Mouse (Mus musculus): ENCODE results near the gene 1700025C18Rik. TPM values are rescaled to one million over a fixed set of nuclear protein-coding genes. Genes with fewer than 3 reads are reported as not detected.

Gene 1700025C18Rik
- polyA plus RNA-seq, 1 experiment, result not detected

GRCm38 (mm10) chr2:165055905-165056304 lies 34.6 kb downstream of the 1700025C18Rik start:
- no peaks in the 10 kb centered on the region for H3K27me3 ChIP-seq (replicated peaks; ENCODE audit: control insufficient read depth, insufficient read depth, low read length)
- DNase-seq, result peak; percentile 58
- H3K4me1 ChIP-seq (ENCODE audit: control insufficient read depth, insufficient read depth, low read length), result no peaks in the 10 kb centered on the region
- peak overlapping the region; percentile 42; the same call in 1 of the 2 replicates for H3K27ac ChIP-seq (ENCODE audit: insufficient read depth, low read depth, low read length)
- peak overlapping the region; percentile 48 for H3K4me3 ChIP-seq (ENCODE audit: insufficient read depth, low read depth, low read length)
- WGBS, result 5% methylated on average over 7 of the region's 7 CpGs
- H3K36me3 ChIP-seq (ENCODE audit: control insufficient read depth, insufficient read depth, low read length), result no peaks in the 10 kb centered on the region
- TF ChIP-seq CTCF (conservative IDR thresholded peaks at IDR 0.05; ENCODE audit: insufficient read depth, insufficient read length, low read depth, low read length) (no peak), POLR2A (IDR thresholded peaks at IDR 0.05; ENCODE audit: low read depth, low read length) (no peak)

DNA sequence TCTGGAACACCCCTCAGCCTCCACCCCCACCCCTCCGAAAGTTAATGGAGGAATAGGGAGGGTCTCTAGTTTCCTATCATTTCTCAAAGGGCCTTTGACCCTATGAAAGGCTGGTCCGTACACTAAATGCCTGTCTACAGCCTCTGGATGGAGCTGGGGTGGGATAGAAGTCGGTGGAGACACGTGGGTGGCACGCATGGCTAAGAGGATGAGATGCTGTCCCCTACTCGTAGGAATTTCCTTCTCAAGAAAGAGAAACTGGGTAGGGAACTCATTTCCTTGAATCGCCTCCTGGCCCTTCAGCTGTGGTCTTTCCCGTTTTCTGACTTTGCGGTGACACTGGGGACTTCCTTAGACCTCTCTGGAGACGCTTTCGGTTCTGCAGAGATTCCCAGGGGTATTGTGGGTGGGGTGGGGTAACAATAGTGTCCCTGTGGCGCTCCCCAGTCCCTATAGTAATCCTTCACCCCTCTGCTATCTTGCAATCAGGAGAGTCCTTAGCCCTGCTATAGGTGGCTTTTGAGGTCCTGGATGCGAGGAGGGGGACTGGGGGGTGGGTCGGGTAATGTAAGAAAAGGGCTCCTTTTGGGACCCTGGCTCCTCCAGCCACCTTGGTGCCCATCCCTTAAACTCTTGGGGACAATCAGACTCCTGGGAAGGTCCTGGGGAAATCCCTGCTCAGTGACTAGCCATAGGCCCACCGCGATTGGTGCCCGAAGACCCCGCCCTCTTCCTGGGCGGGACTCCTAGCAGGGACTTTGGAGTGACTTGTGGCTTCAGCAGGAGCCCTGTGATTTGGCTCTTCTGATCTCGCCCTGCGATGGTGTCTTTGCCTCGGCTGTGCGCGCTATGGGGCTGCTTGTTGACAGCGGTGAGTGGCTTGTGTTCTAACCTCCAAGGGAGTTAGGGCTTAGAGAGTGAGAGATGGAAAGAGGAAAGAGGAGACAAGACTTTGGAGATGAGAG lies 35.4 kb downstream of the 1700025C18Rik start, which contains the start of gene Cd40:
Gene Cd40 (plus strand): TSS at position 740 of the 965 bp plus-strand sequence.
- peak within 1 kb of the TSS; percentile 42; the same call in 1 of the 2 replicates for H3K27ac ChIP-seq (ENCODE audit: insufficient read depth, low read depth, low read length)
- DNase-seq, result peak; percentile 88
- 11% methylated on average over 25 of the region's 25 CpGs for WGBS
- H3K27me3 ChIP-seq (replicated peaks; ENCODE audit: control insufficient read depth, insufficient read depth, low read length), result no peaks in the 10 kb centered on the region
- TF ChIP-seq CTCF (conservative IDR thresholded peaks at IDR 0.05; ENCODE audit: insufficient read depth, insufficient read length, low read depth, low read length) (no peak), POLR2A (IDR thresholded peaks at IDR 0.05; ENCODE audit: low read depth, low read length) (peak; percentile 34)
- H3K4me3 ChIP-seq (ENCODE audit: insufficient read depth, low read depth, low read length), result peak within 1 kb of the TSS; percentile 48
- H3K4me1 ChIP-seq (ENCODE audit: control insufficient read depth, insufficient read depth, low read length), result no peaks in the 10 kb centered on the region
- H3K36me3 ChIP-seq (ENCODE audit: control insufficient read depth, insufficient read depth, low read length), result no peaks in the 10 kb centered on the region

- no peak for DNase-seq
- no peak overlapping the region for H3K27ac ChIP-seq (ENCODE audit: insufficient read depth, low read depth, low read length)
- H3K4me1 ChIP-seq (ENCODE audit: control insufficient read depth, insufficient read depth, low read length), result no peaks in the 10 kb centered on the region
- no peak overlapping the region for H3K4me3 ChIP-seq (ENCODE audit: insufficient read depth, low read depth, low read length)
- TF ChIP-seq POLR2A (IDR thresholded peaks at IDR 0.05; ENCODE audit: low read depth, low read length) (no peak), CTCF (conservative IDR thresholded peaks at IDR 0.05; ENCODE audit: insufficient read depth, insufficient read length, low read depth, low read length) (no peak)
- no peaks in the 10 kb centered on the region for H3K27me3 ChIP-seq (replicated peaks; ENCODE audit: control insufficient read depth, insufficient read depth, low read length)
- no peaks in the 10 kb centered on the region for H3K36me3 ChIP-seq (ENCODE audit: control insufficient read depth, insufficient read depth, low read length)
- WGBS, result 58% methylated on average over 11 of the region's 11 CpGs
Observed at GRCm38 (mm10) chr2:165051566-165051965, 39.0 kb downstream of the 1700025C18Rik start.

- Histone ChIP-seq H3K4me1 (ENCODE audit: control insufficient read depth, insufficient read depth, low read length) (no peaks in the 10 kb centered on the region), H3K4me3 (ENCODE audit: insufficient read depth, low read depth, low read length) (no peak overlapping the region), H3K27ac (ENCODE audit: insufficient read depth, low read depth, low read length) (no peak overlapping the region), H3K27me3 (replicated peaks; ENCODE audit: control insufficient read depth, insufficient read depth, low read length) (no peaks in the 10 kb centered on the region), H3K36me3 (ENCODE audit: control insufficient read depth, insufficient read depth, low read length) (no peaks in the 10 kb centered on the region)
- DNase-seq, result no peak
- no peak for TF ChIP-seq CTCF (conservative IDR thresholded peaks at IDR 0.05; ENCODE audit: insufficient read depth, insufficient read length, low read depth, low read length)
- no peak for TF ChIP-seq POLR2A (IDR thresholded peaks at IDR 0.05; ENCODE audit: low read depth, low read length)
- WGBS, result 82% methylated on average over 18 of the region's 18 CpGs
Observed at GRCm38 (mm10) chr2:165050826-165051548, 39.6 kb downstream of the 1700025C18Rik start.

- Histone ChIP-seq H3K4me3 (ENCODE audit: insufficient read depth, low read depth, low read length) (no peak overlapping the region), H3K27me3 (replicated peaks; ENCODE audit: control insufficient read depth, insufficient read depth, low read length) (no peaks in the 10 kb centered on the region), H3K27ac (ENCODE audit: insufficient read depth, low read depth, low read length) (no peak overlapping the region), H3K4me1 (ENCODE audit: control insufficient read depth, insufficient read depth, low read length) (no peaks in the 10 kb centered on the region), H3K36me3 (ENCODE audit: control insufficient read depth, insufficient read depth, low read length) (no peaks in the 10 kb centered on the region)
- DNase-seq, result no peak
- TF ChIP-seq CTCF (conservative IDR thresholded peaks at IDR 0.05; ENCODE audit: insufficient read depth, insufficient read length, low read depth, low read length) (no peak), POLR2A (IDR thresholded peaks at IDR 0.05; ENCODE audit: low read depth, low read length) (no peak)
- 70% methylated on average over 5 of the region's 5 CpGs for WGBS
Observed at GRCm38 (mm10) chr2:165049044-165049443, 41.5 kb downstream of the 1700025C18Rik start.

DNA sequence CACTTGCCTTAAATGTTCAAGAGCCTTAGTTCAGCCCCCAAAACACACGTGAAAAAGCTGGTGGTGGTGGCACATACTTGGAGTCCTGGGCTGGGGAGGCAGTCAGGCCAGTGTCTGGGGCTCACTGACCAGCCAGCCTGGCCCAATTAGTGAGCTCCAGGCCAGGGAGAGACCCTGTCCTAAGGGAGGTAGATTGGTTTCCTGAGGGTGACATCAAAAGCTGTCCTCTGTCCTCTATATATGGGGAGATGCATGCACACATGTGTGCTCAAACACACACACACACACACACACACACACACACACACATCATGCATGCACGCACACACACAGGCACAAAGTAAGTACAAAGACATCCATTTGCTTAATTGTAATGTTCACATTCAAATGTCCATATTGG lies 46.8 kb downstream of the 1700025C18Rik start:
- Histone ChIP-seq H3K4me3 (ENCODE audit: insufficient read depth, low read depth, low read length) (no peak overlapping the region), H3K27ac (ENCODE audit: insufficient read depth, low read depth, low read length) (no peak overlapping the region), H3K4me1 (ENCODE audit: control insufficient read depth, insufficient read depth, low read length) (no peaks in the 10 kb centered on the region), H3K36me3 (ENCODE audit: control insufficient read depth, insufficient read depth, low read length) (no peaks in the 10 kb centered on the region), H3K27me3 (replicated peaks; ENCODE audit: control insufficient read depth, insufficient read depth, low read length) (no peaks in the 10 kb centered on the region)
- TF ChIP-seq POLR2A (IDR thresholded peaks at IDR 0.05; ENCODE audit: low read depth, low read length), result no peak
- TF ChIP-seq CTCF (conservative IDR thresholded peaks at IDR 0.05; ENCODE audit: insufficient read depth, insufficient read length, low read depth, low read length), result no peak
- DNase-seq, result no peak
- 64% methylated on average over 2 of the region's 2 CpGs for WGBS

Data from kidney, adult 2 months (tissue).